9 mouse cellular contexts compared by ENCODE assay signal in the genomic region with DNA sequence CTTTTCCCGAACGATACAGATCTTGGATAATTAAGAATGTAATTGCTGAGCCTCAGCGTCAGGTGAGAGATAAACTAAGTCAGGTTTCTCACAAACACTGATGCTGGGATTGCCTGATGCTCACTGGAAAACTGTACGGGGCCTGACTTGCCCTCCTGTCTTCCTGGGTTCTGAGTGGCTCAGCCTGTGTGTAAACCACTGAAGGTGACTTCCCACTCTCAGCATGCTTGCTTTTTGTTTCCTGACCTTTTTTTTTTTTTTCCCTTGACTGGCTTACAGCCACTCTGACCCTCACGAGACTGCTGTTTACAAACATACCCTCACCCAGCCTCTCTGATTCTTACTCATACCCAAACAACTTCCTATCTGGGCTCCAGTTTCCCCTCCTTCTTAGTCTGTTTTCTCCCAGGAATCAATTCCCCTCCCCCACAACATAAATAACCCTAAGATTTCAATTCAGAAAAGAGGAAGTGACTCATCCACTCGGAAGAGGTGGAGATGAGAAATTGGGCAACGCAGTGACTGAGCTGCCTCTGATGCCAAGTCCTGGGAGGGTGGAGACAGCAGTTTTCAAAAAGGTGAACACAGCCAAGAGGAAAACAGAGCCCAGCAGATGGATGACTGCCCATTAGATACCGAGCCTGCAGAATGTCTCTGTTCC. TPM values are rescaled to one million over a fixed set of nuclear protein-coding genes. Genes with fewer than 3 reads are reported as not detected.
DNase-seq lines count a peak whose midpoint lies in the region; ATAC-seq and TF ChIP-seq lines count a peak whose summit lies in the region.
"Had no signal": no experiment of that assay in that cellular context is flagged by ENCODE, and none has a peak within 500 bp of the region (broad histone marks: within the 10 kb centered on the region; RNA-seq: fewer than 3 reads in every experiment).

No protein-coding gene starts in this region.

- intact Hi-C loops in left cerebral cortex, postnatal 4 days (cut with DNase I), result no loop called here

- no peak overlapping the region for H3K4me2 ChIP-seq in neural tube, embryonic 15.5 days
- H3K4me2 ChIP-seq: embryonic facial prominence, embryonic 15.5 days had no signal

- no peak for TF ChIP-seq POLR2A in spleen, adult 2 months (IDR thresholded peaks at IDR 0.05; ENCODE audit: low read depth, low read length)

- H3K27me3 ChIP-seq in spleen, adult 2 months (ENCODE audit: control insufficient read depth, insufficient read depth, low read length), result no peaks in the 10 kb centered on the region
- H3K27me3 ChIP-seq in neural tube, embryonic 15.5 days (replicated peaks), result no peaks in the 10 kb centered on the region
- H3K27me3 ChIP-seq: embryonic facial prominence, embryonic 15.5 days had no signal

- H3K27ac ChIP-seq in spleen, adult 2 months (ENCODE audit: insufficient read depth, low read length), result peak overlapping the region; percentile 37
- no peak overlapping the region for H3K27ac ChIP-seq in neural tube, embryonic 15.5 days (replicated peaks)
- H3K27ac ChIP-seq: embryonic facial prominence, embryonic 15.5 days had no signal

- no peak overlapping the region for H3K4me3 ChIP-seq in spleen, adult 2 months (ENCODE audit: extremely low read depth, insufficient read depth, insufficient read length)
- no peak overlapping the region for H3K4me3 ChIP-seq in neural tube, embryonic 15.5 days (replicated peaks)
- H3K4me3 ChIP-seq: embryonic facial prominence, embryonic 15.5 days had no signal

- no peak overlapping the region for H3K9ac ChIP-seq in neural tube, embryonic 15.5 days (replicated peaks)
- H3K9ac ChIP-seq: embryonic facial prominence, embryonic 15.5 days had no signal

- ATAC-seq in neural tube, embryonic 15.5 days (ENCODE audit: low FRiP score), result no peak

- 33% methylated on average over 8 of the region's 8 CpGs for WGBS in spleen, adult 2 months
- 69% methylated on average over 8 of the region's 8 CpGs for WGBS in neural tube, embryonic 15.5 days

- peak in 1 of 2 experiments; percentile 14 for DNase-seq in spleen, adult 2 months (ENCODE audit: low read depth in 1 of 2, low spot score in 2 of 2)
- no peak for DNase-seq in spleen, adult 18-20 months
- DNase-seq in adrenal gland, postnatal 10 days, result peak; percentile 83
- DNase-seq in gastrocnemius, postnatal 25 days, result peak; percentile 73
- DNase-seq in left cerebral cortex, postnatal 4 days, result peak; percentile 20
- DNase-seq in skeletal muscle tissue, adult 2 months (ENCODE audit: low read depth, low spot score), result peak; percentile 85
- no peak for DNase-seq in right cerebral cortex, postnatal 4 days

- peaks cover 32% of the 10 kb centered on the region for H3K36me3 ChIP-seq in spleen, adult 2 months (ENCODE audit: control insufficient read depth, insufficient read depth, low read length)
- no peaks in the 10 kb centered on the region for H3K36me3 ChIP-seq in neural tube, embryonic 15.5 days

- peaks cover 7% of the 10 kb centered on the region; the same call in 1 of the 2 replicates for H3K4me1 ChIP-seq in spleen, adult 2 months (ENCODE audit: control insufficient read depth, insufficient read depth, insufficient read length)
- no peaks in the 10 kb centered on the region for H3K4me1 ChIP-seq in neural tube, embryonic 15.5 days

- TF ChIP-seq CTCF in spleen, adult 2 months (IDR thresholded peaks at IDR 0.05; ENCODE audit: extremely low read depth, insufficient read depth, insufficient read length, insufficient replicate concordance), result no peak

- no peaks in the 10 kb centered on the region for H3K9me3 ChIP-seq in neural tube, embryonic 15.5 days (replicated peaks)
- H3K9me3 ChIP-seq: embryonic facial prominence, embryonic 15.5 days had no signal

RNA-seq across cellular contexts. Expression of gene Map7, which starts 43.9 kb away (rescaled TPM):
- polyA plus RNA-seq in spleen, adult 2 months (2012; rRNA removed), result 1.3 and 1.8 TPM in 2 replicates
- total RNA-seq in adrenal gland, postnatal 10 days (2021), result 10 to 100 TPM; 15.9 to 18.7 TPM
- 1 to 10 TPM; 2.3 to 3.7 TPM for total RNA-seq in gastrocnemius, postnatal 25 days (2021)
- 10 to 100 TPM; 12.6 to 19.4 TPM for total RNA-seq in left cerebral cortex, postnatal 4 days (2021)
- polyA plus RNA-seq in neural tube, embryonic 15.5 days (2015; fragmentation: Nextera tagmentation; extraction: Ambion mirVana), result 13.9 and 17.9 TPM in 2 replicates

Comparison
In these comparisons a context has a peak if more than half of its experiments do, and no peak if none do; other contexts are left out.
1. DNase-seq: peak in adrenal gland, postnatal 10 days (single experiment), gastrocnemius, postnatal 25 days (single experiment), left cerebral cortex, postnatal 4 days (single experiment) and skeletal muscle tissue, adult 2 months (single experiment); none in spleen, adult 18-20 months (0 of 2) and right cerebral cortex, postnatal 4 days (single experiment).